Mouse (Mus musculus): ENCODE data around the gene Polr2f. TPM values are rescaled to one million over a fixed set of nuclear protein-coding genes. Genes with fewer than 3 reads are reported as not detected.

Polr2f gene
- polyA plus RNA-seq, 1 experiment: 134 TPM

DNA sequence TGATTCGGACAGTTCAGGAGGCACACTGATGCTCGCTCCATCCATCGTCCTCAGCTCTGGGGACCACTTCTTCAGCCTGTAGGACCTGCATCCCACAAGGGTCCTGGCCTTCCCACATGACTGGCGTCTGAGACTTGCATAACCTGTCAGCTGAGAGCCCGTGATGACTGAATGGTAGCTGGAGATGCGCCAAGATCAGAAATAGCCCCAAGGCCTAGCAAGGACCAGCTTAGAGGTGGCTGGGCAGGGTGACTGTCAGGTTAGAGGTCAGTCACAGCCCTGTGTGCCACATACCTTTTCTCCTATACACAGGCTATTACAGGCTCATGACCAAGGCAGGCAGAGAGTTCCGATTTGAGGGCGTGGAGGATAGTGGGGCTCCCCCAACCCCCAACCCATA lies 54.7 kb downstream of the Polr2f start:
- TF ChIP-seq CTCF (IDR thresholded peaks at IDR 0.05; ENCODE audit: extremely low read depth, insufficient read depth, low read length) (no peak), POLR2A (IDR thresholded peaks at IDR 0.05; ENCODE audit: extremely low read depth, insufficient read depth, low read length) (no peak)
- Histone ChIP-seq H3K4me3 (ENCODE audit: insufficient read depth, low read length) (no peak overlapping the region), H3K27ac (ENCODE audit: insufficient read depth, low read length) (peak overlapping the region; percentile 28; the same call in 1 of the 2 replicates)

DNA sequence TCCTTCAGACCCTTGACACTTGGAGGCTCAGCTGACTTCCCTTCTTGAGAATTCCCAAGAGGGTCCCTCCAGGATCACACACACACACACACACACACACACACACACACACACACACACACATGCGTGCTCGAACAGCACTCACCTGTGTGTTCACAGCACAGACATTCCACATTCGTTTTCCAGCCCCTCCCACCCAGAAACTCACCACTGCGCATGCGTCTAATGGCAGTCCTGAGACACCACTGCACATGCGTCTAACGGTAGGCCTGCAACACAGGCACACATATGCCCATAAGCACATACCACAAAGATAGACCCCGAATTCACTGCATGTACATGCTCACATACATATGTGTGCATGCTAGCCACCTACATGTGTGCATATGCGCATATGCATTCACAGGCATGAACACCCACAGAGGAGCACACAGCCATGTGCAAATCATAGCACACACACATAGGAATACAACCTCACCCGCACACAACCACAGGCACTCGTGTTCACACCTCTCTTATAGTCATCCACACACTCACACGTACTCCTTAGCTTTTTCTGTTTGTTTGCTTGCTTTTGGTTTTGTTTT lies 58.7 kb downstream of the Polr2f start:
- TF ChIP-seq POLR2A (IDR thresholded peaks at IDR 0.05; ENCODE audit: extremely low read depth, insufficient read depth, low read length): no peak
- TF ChIP-seq CTCF (IDR thresholded peaks at IDR 0.05; ENCODE audit: extremely low read depth, insufficient read depth, low read length): no peak
- Histone ChIP-seq H3K4me3 (ENCODE audit: insufficient read depth, low read length) (no peak overlapping the region), H3K27ac (ENCODE audit: insufficient read depth, low read length) (no peak overlapping the region), H3K4me1 (ENCODE audit: control insufficient read depth, insufficient read depth, low read length) (no peaks in the 10 kb centered on the region)

More for the DNA sequence above, 54.7 kb downstream of the Polr2f start:
- no peaks in the 10 kb centered on the region for H3K4me1 ChIP-seq (ENCODE audit: control insufficient read depth, insufficient read depth, low read length)

Other genes with a start within 250 kb of the Polr2f start
- gene Gm49510, start 241.3 kb upstream of the Polr2f start, polyA plus RNA-seq (2012; rRNA removed): 0.08 and 0.09 TPM in 2 replicates
- gene Sh3bp1, start 241.2 kb upstream of the Polr2f start, polyA plus RNA-seq (2012; rRNA removed): 39.5 and 42.2 TPM in 2 replicates
- gene Pdxp, start 227.1 kb upstream of the Polr2f start, polyA plus RNA-seq (2012; rRNA removed): 226 and 238 TPM in 2 replicates
- 42.9 and 44.4 TPM in 2 replicates for gene Lgals1, start 214.3 kb upstream of the Polr2f start, polyA plus RNA-seq (2012; rRNA removed)
- gene Nol12, start 206.1 kb upstream of the Polr2f start, polyA plus RNA-seq (2012; rRNA removed): 38.9 and 39.5 TPM in 2 replicates
- gene Triobp, start 193.3 kb upstream of the Polr2f start, polyA plus RNA-seq (2012; rRNA removed): 10.3 and 11.0 TPM in 2 replicates
- gene H1f0, start 112.6 kb upstream of the Polr2f start, polyA plus RNA-seq (2012; rRNA removed): 109 and 124 TPM in 2 replicates
- gene Galr3, start 99.1 kb upstream of the Polr2f start, polyA plus RNA-seq (2012; rRNA removed): 0.26 and 0.38 TPM in 2 replicates
- gene Ankrd54, start 78.1 kb upstream of the Polr2f start, polyA plus RNA-seq (2012; rRNA removed): 26.5 and 28.2 TPM in 2 replicates
- gene Eif3l, start 65.8 kb upstream of the Polr2f start, polyA plus RNA-seq (2012; rRNA removed): 86.8 and 93.0 TPM in 2 replicates
- gene Micall1, start 32.1 kb upstream of the Polr2f start, polyA plus RNA-seq (2012; rRNA removed): 25.0 and 27.6 TPM in 2 replicates
- gene 1700088E04Rik, start 244 bp downstream of the Polr2f start, polyA plus RNA-seq (2012; rRNA removed): 16.5 and 17.1 TPM in 2 replicates
- gene Sox10, start 24.2 kb downstream of the Polr2f start, polyA plus RNA-seq (2012; rRNA removed): 60.8 and 69.3 TPM in 2 replicates
- gene Pick1, start 88.2 kb downstream of the Polr2f start, polyA plus RNA-seq (2012; rRNA removed): 82.6 and 90.5 TPM in 2 replicates
- 0.72 and 1.2 TPM in 2 replicates for gene Gm49486, start 88.4 kb downstream of the Polr2f start, polyA plus RNA-seq (2012; rRNA removed)
- 0.15 TPM in 1 of 2 replicates, not detected in the other for gene Slc16a8, start 113.8 kb downstream of the Polr2f start, polyA plus RNA-seq (2012; rRNA removed)
- 4.6 and 4.7 TPM in 2 replicates for gene Baiap2l2, start 144.5 kb downstream of the Polr2f start, polyA plus RNA-seq (2012; rRNA removed)
- 27.4 and 28.9 TPM in 2 replicates for gene Pla2g6, start 187.4 kb downstream of the Polr2f start, polyA plus RNA-seq (2012; rRNA removed)
- 0.71 and 0.78 TPM in 2 replicates for gene Maff, start 205.6 kb downstream of the Polr2f start, polyA plus RNA-seq (2012; rRNA removed)

Measured in cortical plate, adult 2 months (tissue).